Comparison of ENCODE assay signal across 22 mouse cellular contexts in the genomic region with DNA sequence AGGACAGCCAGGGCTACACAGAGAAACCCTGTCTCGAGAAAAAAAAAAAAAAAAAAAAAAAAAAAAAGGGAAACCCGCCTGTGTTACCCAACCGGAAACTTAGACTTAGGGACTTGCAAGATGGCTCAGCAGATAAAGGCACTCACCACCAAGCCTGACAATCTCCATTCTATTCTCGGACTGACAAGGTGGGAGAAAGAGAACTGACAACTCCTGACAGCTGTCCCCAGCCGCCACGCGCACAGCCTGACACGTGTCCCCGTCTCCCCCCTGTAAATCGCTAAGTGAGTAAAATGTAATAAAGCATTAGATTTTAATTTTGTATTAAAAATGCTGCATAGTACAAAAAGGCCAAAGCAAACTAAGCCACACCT. TPM values are rescaled to one million over a fixed set of nuclear protein-coding genes. Genes with fewer than 3 reads are reported as not detected.
A peak's percentile ranks its signal among the peaks of the same experiment; 100 is the strongest.
DNase-seq lines count a peak whose midpoint lies in the region; ATAC-seq and TF ChIP-seq lines count a peak whose summit lies in the region.
"Had no signal": no experiment of that assay in that cellular context is flagged by ENCODE, and none has a peak within 500 bp of the region (broad histone marks: within the 10 kb centered on the region; RNA-seq: fewer than 3 reads in every experiment).

No protein-coding gene starts in this region.

- no peak overlapping the region for H3K4me2 ChIP-seq in CH12.LX (ENCODE audit: insufficient read depth, low read depth, poor library complexity, severe bottlenecking)
- H3K4me2 ChIP-seq: forebrain, embryonic 12.5 days; heart, embryonic 13.5 days had no signal

- H3K4me3 ChIP-seq in CH12.LX (replicated peaks in 1 of 3; ENCODE audit: low read depth in 2 of 3, low read length in 2 of 3, poor library complexity in 1 of 3) (no peak overlapping the region), MEL (ENCODE audit: control insufficient read depth in 1 of 2, insufficient read depth in 1 of 2, low read depth in 2 of 2, low read length in 2 of 2) (peak overlapping the region; percentile 42 to 56)
- H3K4me3 ChIP-seq: forebrain, embryonic 12.5 days; heart, embryonic 13.5 days; limb, embryonic 10.5 days had no signal

- TF ChIP-seq RAD21 in CH12.LX (IDR thresholded peaks at IDR 0.05; ENCODE audit: low read depth, low read length) (no peak), MEL (IDR thresholded peaks at IDR 0.05; ENCODE audit: low read depth, low read length) (no peak)

- H3K27me3 ChIP-seq in CH12.LX (replicated peaks) (no peaks in the 10 kb centered on the region), MEL (ENCODE audit: control insufficient read depth in 1 of 2, insufficient read depth in 2 of 2, low read length in 2 of 2) (no peaks in the 10 kb centered on the region)
- H3K27me3 ChIP-seq: forebrain, embryonic 12.5 days; heart, embryonic 13.5 days had no signal

- peak; percentile 74 for ATAC-seq in megakaryocyte, adult 5-6 weeks (ENCODE audit: poor library complexity, severe bottlenecking)
- ATAC-seq: midbrain, embryonic 16.5 days had no signal

- TF ChIP-seq CTCF in CH12.LX (conservative IDR thresholded peaks at IDR 0.05 in 1 of 2, IDR thresholded peaks at IDR 0.05 in 1 of 2; ENCODE audit: low read depth in 2 of 2, low read length in 2 of 2) (no peak), MEL (IDR thresholded peaks at IDR 0.05 in 2 of 3, conservative IDR thresholded peaks at IDR 0.05 in 1 of 3; ENCODE audit: control insufficient read depth in 1 of 3, insufficient read depth in 1 of 3, low read depth in 2 of 3, low read length in 3 of 3, poor library complexity in 1 of 3, severe bottlenecking in 1 of 3) (no peak)

- H3K79me2 ChIP-seq in CH12.LX (replicated peaks; ENCODE audit: control insufficient read depth, extremely low read depth, insufficient read depth, poor library complexity, severe bottlenecking) (no peaks in the 10 kb centered on the region), MEL (ENCODE audit: control insufficient read depth, insufficient read depth, low read length, poor library complexity) (no peaks in the 10 kb centered on the region)

- H3K36me3 ChIP-seq in CH12.LX (replicated peaks in 1 of 2; ENCODE audit: control insufficient read depth in 1 of 2, insufficient read depth in 1 of 2, low read length in 1 of 2) (no peaks in the 10 kb centered on the region), MEL (ENCODE audit: control insufficient read depth in 1 of 2, insufficient read depth in 2 of 2, low read length in 2 of 2) (peaks cover 0 to 28% of the 10 kb centered on the region in 2 experiments; a peak in 2 of 4 replicates)
- H3K36me3 ChIP-seq: forebrain, embryonic 12.5 days; heart, embryonic 13.5 days; limb, embryonic 10.5 days had no signal

- H3K9ac ChIP-seq in CH12.LX (ENCODE audit: insufficient read depth, low read depth) (no peak overlapping the region), MEL (ENCODE audit: control insufficient read depth, low read depth, low read length, poor library complexity, severe bottlenecking) (peak overlapping the region; percentile 56)
- H3K9ac ChIP-seq: forebrain, embryonic 12.5 days; heart, embryonic 13.5 days had no signal

- TF ChIP-seq EP300 in CH12.LX (IDR thresholded peaks at IDR 0.05; ENCODE audit: low read length) (no peak), MEL (IDR thresholded peaks at IDR 0.05; ENCODE audit: low read depth in 1 of 2, low read length in 2 of 2) (peak; percentile 74 to 81)

- in situ Hi-C loops in CH12.LX (cut with MboI; ENCODE audit: low pct_ligation_motif_present, low pct_unique_long_range_greater_than_20kb, low sequenced_read_pairs) = no loop called here

- DNase-seq in CH12.LX (ENCODE audit: extremely low read depth) (no peak), MEL (ENCODE audit: low read depth, low spot score) (peak; percentile 89)
- peak; percentile 11 for DNase-seq in induced T-regulatory cell, adult 2 months (ENCODE audit: low read depth)
- DNase-seq in left cerebral cortex, adult 18-20 months (ENCODE audit: low spot score in 2 of 2) = no peak
- DNase-seq in thymus, postnatal 10 days (ENCODE audit: low spot score in 2 of 2) = no peak
- DNase-seq in frontal cortex, postnatal 25 days (ENCODE audit: low spot score in 2 of 2) = no peak
- no peak for DNase-seq in layer of hippocampus, postnatal 14 days (ENCODE audit: low spot score in 2 of 2)
- DNase-seq: adrenal gland, postnatal 14 days; cerebellum, adult 9-10 months; embryo, embryonic 11 days; gastrocnemius, postnatal 36 days; heart, postnatal 4 days; kidney, adult 9 months; kidney, postnatal 36 days; layer of hippocampus, postnatal 36 days; lung, adult 2 months; lung, postnatal 36 days had no signal

- H3K4me1 ChIP-seq in CH12.LX (ENCODE audit: control insufficient read depth in 1 of 2, insufficient read depth in 2 of 2) (peaks cover 6 to 39% of the 10 kb centered on the region in 2 experiments), MEL (ENCODE audit: control insufficient read depth in 1 of 2, insufficient read depth in 2 of 2, low read length in 2 of 2) (peaks cover 2 to 30% of the 10 kb centered on the region in 2 experiments; a peak in 3 of 4 replicates)
- H3K4me1 ChIP-seq: forebrain, embryonic 12.5 days had no signal

- TF ChIP-seq POLR2A in CH12.LX (IDR thresholded peaks at IDR 0.05; ENCODE audit: low read depth, low read length) (no peak), MEL (IDR thresholded peaks at IDR 0.05; ENCODE audit: control insufficient read depth in 1 of 2, insufficient read depth in 1 of 2, low read depth in 1 of 2, low read length in 2 of 2, poor library complexity in 1 of 2) (no peak)

- dilution Hi-C loops in CH12.LX (cut with MboI; ENCODE audit: extremely low pct_ligation_motif_present, extremely low pct_unique_long_range_greater_than_20kb, low sequenced_read_pairs) = no loop called here

- H3K9me3 ChIP-seq in CH12.LX (replicated peaks; ENCODE audit: low read length) = peaks cover 3% of the 10 kb centered on the region
- H3K9me3 ChIP-seq in MEL (replicated peaks; ENCODE audit: insufficient read depth, low read length) = no peaks in the 10 kb centered on the region
- H3K9me3 ChIP-seq: forebrain, embryonic 12.5 days; heart, embryonic 13.5 days; limb, embryonic 10.5 days had no signal

- no peak overlapping the region for H3K27ac ChIP-seq in CH12.LX (ENCODE audit: insufficient read depth, low read depth)
- peak overlapping the region; percentile 78 for H3K27ac ChIP-seq in MEL (ENCODE audit: control insufficient read depth, low read depth, low read length)
- H3K27ac ChIP-seq: forebrain, embryonic 12.5 days; heart, embryonic 13.5 days; limb, embryonic 10.5 days had no signal

TF ChIP-seq in CH12.LX, 34 proteins besides CTCF, POLR2A, EP300 and RAD21:
- TF ChIP-seq ZC3H11A (IDR thresholded peaks at IDR 0.05; ENCODE audit: low read depth, low read length) (no peak), TCF12 (IDR thresholded peaks at IDR 0.05; ENCODE audit: low read depth, low read length) (no peak), ZNF384 (IDR thresholded peaks at IDR 0.05; ENCODE audit: low read depth, low read length) (peak; percentile 63)

TF ChIP-seq in MEL, 35 proteins besides CTCF, POLR2A, EP300 and RAD21 (continues in another document):
- peak; percentile 93 for TF ChIP-seq ETS1 (IDR thresholded peaks at IDR 0.05; ENCODE audit: low read depth, low read length)
- no peak for TF ChIP-seq POLR2AphosphoS5 (IDR thresholded peaks at IDR 0.05; ENCODE audit: borderline replicate concordance, low read depth, low read length)
- TF ChIP-seq BHLHE40 (IDR thresholded peaks at IDR 0.05; ENCODE audit: borderline replicate concordance, low read depth, low read length) = peak; percentile 65; the same call in 1 of the 2 replicates
- peak; percentile 89 for TF ChIP-seq TCF12 (IDR thresholded peaks at IDR 0.05; ENCODE audit: low read depth, low read length)
- TF ChIP-seq GATA1 (IDR thresholded peaks at IDR 0.05; ENCODE audit: low read depth, low read length) = peak; percentile 91
- peak; percentile 98 for TF ChIP-seq ZNF384 (IDR thresholded peaks at IDR 0.05; ENCODE audit: low read depth, low read length)
- TF ChIP-seq USF1 (IDR thresholded peaks at IDR 0.05; ENCODE audit: low read depth, low read length) = peak; percentile 68; the same call in 1 of the 2 replicates
- TF ChIP-seq MYC (IDR thresholded peaks at IDR 0.05; ENCODE audit: low read depth, low read length) = peak; percentile 96
- TF ChIP-seq SIN3A (IDR thresholded peaks at IDR 0.05; ENCODE audit: low read length) = peak; percentile 97
- TF ChIP-seq MXI1 (IDR thresholded peaks at IDR 0.05; ENCODE audit: low read depth, low read length) = peak; percentile 100
- no peak for TF ChIP-seq CHD2 (IDR thresholded peaks at IDR 0.05; ENCODE audit: low read length)
- peak; percentile 83 for TF ChIP-seq TAL1 (IDR thresholded peaks at IDR 0.05; ENCODE audit: low read length)
- peak; percentile 52; the same call in 1 of the 2 replicates for TF ChIP-seq HCFC1 (IDR thresholded peaks at IDR 0.05; ENCODE audit: low read depth, low read length)
- peak; percentile 96 for TF ChIP-seq MAX (IDR thresholded peaks at IDR 0.05; ENCODE audit: low read length)
- peak; percentile 64; the same call in 1 of the 2 replicates for TF ChIP-seq TBP (IDR thresholded peaks at IDR 0.05; ENCODE audit: low read depth, low read length)
- no peak for TF ChIP-seq GABPA (IDR thresholded peaks at IDR 0.05; ENCODE audit: low read depth, low read length)
- TF ChIP-seq POLR2AphosphoS2 (IDR thresholded peaks at IDR 0.05; ENCODE audit: low read length) = no peak

RNA-seq across cellular contexts. Expression of a gene that starts 16.0 kb away (rescaled TPM):
- total RNA-seq in CH12.LX (2012; rRNA removed) (35.0 and 40.6 TPM in 2 replicates), CH12.LX (2014; rRNA removed) (24.4 and 25.2 TPM in 2 replicates), MEL (2012; rRNA removed) (1.0 TPM in 2 replicates)
- polyA plus RNA-seq in CH12.LX (2012; ENCODE audit: insufficient read length, low read depth) (66.6 and 71.2 TPM in 2 replicates), MEL (2012; ENCODE audit: insufficient read depth in 1 of 2, insufficient read length in 2 of 2, low read depth in 1 of 2, low replicate concordance in 2 of 2, missing spikeins in 1 of 2) (1 to 10 TPM in 1 of 2 experiments, not detected in 1; 5.2 TPM)
- total RNA-seq in megakaryocyte, adult 5-6 weeks (2015) = 122 and 125 TPM in 2 replicates
- 115 TPM in 2 replicates for total RNA-seq in megakaryocyte, adult 5-6 weeks (2017)
- 10 to 100 TPM; 21.4 to 22.6 TPM for total RNA-seq in left cerebral cortex, adult 18-20 months (2021)
- total RNA-seq in layer of hippocampus, postnatal 14 days (2021) = 10 to 100 TPM; 25.3 to 26.8 TPM

RNA-seq across cellular contexts. Expression of a gene that starts 26.5 kb away (rescaled TPM):
- total RNA-seq in CH12.LX (2012; rRNA removed) (2.1 and 2.9 TPM in 2 replicates), CH12.LX (2014; rRNA removed) (6.0 and 6.5 TPM in 2 replicates), MEL (2012; rRNA removed) (0.81 and 1.7 TPM in 2 replicates)
- polyA plus RNA-seq in CH12.LX (2012; ENCODE audit: insufficient read length, low read depth) (2.4 and 2.6 TPM in 2 replicates), MEL (2012; ENCODE audit: insufficient read depth in 1 of 2, insufficient read length in 2 of 2, low read depth in 1 of 2, low replicate concordance in 2 of 2, missing spikeins in 1 of 2) (1 to 10 TPM in 1 of 2 experiments, not detected in 1; 4.3 TPM)
- 54.8 and 59.3 TPM in 2 replicates for total RNA-seq in megakaryocyte, adult 5-6 weeks (2015)
- 29.7 and 36.1 TPM in 2 replicates for total RNA-seq in megakaryocyte, adult 5-6 weeks (2017)
- total RNA-seq in left cerebral cortex, adult 18-20 months (2021) = 10 to 100 TPM; 22.4 to 25.2 TPM
- 10 to 100 TPM; 24.5 to 25.2 TPM for total RNA-seq in layer of hippocampus, postnatal 14 days (2021)

Comparison
In these comparisons a context has a peak if more than half of its experiments do, and no peak if none do; other contexts are left out.
1. DNase-seq: peak in MEL (single experiment) and induced T-regulatory cell, adult 2 months (single experiment); none in CH12.LX (single experiment), left cerebral cortex, adult 18-20 months (0 of 2), thymus, postnatal 10 days (0 of 2), frontal cortex, postnatal 25 days (0 of 2) and layer of hippocampus, postnatal 14 days (0 of 2).
2. H3K4me3 ChIP-seq: peak in MEL (2 of 2); none in CH12.LX (0 of 3).
3. RNA of a gene that starts 16.0 kb away (total RNA-seq): 115 to 125 TPM in megakaryocyte, adult 5-6 weeks, 24.4 to 40.6 TPM in CH12.LX, 25.3 to 26.8 TPM in layer of hippocampus, postnatal 14 days and 21.4 to 22.6 TPM in left cerebral cortex, adult 18-20 months; 1.0 TPM in MEL; every median in the first group is over 10 times any median in the second.